Mouse (Mus musculus) testis, adult 2 months (tissue): ENCODE measurements around the gene Gm42878.

ENCODE experiments used
- CTCF ChIP-seq: fragments of 200-500 bp; IDR thresholded peaks from 2 replicates; pipeline ENCODE4 v1.5.1; 2012; ENCODE audit warnings: low read depth, mild to moderate bottlenecking, inconsistent platforms, low read length, moderate library complexity; ENCODE audit not compliant: control insufficient read depth, insufficient read depth, insufficient replicate concordance
- POLR2A ChIP-seq: fragments of 200-500 bp; IDR thresholded peaks from 2 replicates; pipeline ENCODE4 v1.6.1; 2012; ENCODE audit warnings: low read depth, mild to moderate bottlenecking, inconsistent platforms, low read length, moderate library complexity; ENCODE audit not compliant: control insufficient read depth

DNA sequence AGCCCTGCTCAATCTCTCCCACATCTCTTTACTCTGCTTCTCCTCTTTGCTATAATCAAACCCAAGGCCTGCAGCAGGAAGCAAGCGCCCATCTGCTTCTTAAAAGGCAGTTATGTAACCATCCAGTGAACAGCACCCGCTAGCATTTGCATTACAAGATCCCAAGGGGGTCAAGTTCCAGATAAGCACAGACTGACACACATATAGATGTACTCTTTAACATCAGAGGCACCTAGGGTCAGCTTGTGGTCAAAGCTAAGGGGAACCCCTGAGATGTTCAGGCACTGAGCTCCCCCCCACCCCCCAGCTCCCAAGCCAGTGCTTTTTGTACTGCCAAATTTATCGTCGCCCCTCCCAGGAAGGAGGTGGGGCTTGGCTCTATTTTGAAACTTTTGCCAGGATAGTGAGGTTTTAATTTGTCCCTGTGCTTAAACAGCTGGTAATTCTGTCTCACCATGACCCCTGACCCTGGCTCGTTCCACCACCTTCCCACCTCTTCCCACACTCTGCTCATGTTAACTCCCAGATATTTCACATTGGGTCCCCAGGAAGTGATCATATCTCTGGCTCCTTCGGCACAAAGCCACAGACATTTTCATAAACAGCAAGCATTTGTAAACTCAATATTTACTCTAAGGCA is 41.2 kb upstream of the Gm42878 start:
- TF ChIP-seq POLR2A (no peak), CTCF (no peak)
